Mouse (Mus musculus): ENCODE measurements around the gene Rpl41. TPM values are rescaled to one million over a fixed set of nuclear protein-coding genes. Genes with fewer than 3 reads are reported as not detected.

The Rpl41 gene
- total RNA-seq, 2 experiments from 2014 or later: 1,491 to 1,683 TPM

DNA sequence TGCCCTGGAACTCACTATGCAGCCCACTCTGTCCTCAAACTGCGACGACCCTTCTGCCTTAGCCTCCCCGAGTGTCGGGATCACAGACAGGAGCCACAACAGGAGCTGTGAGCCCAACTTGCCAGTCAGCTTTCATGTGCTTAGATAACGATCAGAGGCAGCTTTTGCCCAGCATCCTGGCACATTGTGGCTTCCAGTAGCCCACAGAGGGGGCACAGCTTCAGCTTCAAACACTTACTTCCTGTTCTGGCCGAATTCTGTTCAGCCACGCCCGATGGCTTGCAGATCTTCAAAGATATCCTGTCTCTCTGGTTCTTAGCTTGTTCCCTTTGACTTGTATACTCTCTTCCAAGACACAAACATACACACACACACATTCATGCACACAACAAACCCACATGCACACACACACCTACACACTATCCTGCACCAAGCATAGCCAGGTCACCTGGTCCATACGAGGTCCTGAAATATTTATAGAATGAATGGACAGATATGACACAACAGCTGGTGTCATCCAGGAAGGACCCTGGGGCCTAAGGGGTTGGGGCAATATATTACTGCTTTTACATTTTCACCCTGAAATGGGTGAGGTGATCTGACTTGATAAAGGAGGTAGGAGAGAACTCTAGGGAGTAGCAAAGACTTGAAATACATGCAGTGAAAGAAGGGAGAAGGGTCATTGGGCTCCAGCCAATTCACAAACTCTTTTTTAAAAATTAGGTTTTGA, 44.3 kb downstream of the Rpl41 start:
- intact Hi-C loops (cut with DNase I): no loop called here

GRCm38 (mm10) chr10:128504012-128504411, 45.1 kb downstream of the Rpl41 start:
- intact Hi-C loops (cut with DNase I): no loop called here
- DNase-seq (ENCODE audit: low spot score in 2 of 2): no peak

More for the DNA sequence above, 44.3 kb downstream of the Rpl41 start:
- no peak for DNase-seq (ENCODE audit: low spot score in 2 of 2)

DNA sequence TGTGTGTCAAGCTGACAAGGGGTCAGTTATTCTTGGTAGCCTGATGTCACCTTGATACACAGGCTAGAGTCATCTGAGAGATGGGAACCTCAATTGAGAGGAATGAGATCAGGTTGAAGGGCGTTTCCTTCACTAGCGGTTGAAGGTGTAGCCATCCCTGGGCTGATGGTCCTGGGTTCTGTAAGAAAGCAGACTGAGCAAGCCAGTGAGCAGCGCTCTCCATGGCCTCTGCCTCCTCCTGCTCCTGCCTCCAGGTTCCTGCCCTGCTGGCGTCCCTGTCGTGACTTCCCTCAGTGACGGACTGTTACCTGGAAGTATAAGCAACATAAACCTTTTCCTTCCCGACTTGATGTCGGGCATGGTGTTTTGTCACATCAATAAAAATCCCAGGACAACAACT, 45.6 kb downstream of the Rpl41 start:
- no peak for DNase-seq (ENCODE audit: low spot score in 2 of 2)
- intact Hi-C loops (cut with DNase I): no loop called here

DNA sequence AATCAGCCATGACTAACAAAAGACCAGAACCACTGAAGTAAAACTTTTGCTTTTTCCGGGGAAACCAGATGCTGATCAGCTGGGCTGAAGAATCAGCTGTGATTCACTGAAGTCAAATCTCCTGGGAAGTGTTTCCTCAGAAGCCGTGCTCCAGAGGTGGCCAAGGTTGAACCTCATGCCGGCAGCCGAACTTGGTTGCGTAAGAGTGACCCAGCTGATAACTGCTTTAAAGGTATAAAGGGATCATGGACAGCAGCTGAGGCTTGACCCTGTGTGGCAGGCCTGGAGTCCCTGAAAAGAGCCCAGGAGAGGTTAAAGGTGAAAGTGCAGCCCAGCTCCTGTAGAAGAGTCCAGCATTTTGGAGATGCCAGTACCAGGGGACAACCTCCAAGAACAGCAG, 46.8 kb downstream of the Rpl41 start:
- intact Hi-C loops (cut with DNase I): no loop called here
- no peak for DNase-seq (ENCODE audit: low spot score in 2 of 2)

DNA sequence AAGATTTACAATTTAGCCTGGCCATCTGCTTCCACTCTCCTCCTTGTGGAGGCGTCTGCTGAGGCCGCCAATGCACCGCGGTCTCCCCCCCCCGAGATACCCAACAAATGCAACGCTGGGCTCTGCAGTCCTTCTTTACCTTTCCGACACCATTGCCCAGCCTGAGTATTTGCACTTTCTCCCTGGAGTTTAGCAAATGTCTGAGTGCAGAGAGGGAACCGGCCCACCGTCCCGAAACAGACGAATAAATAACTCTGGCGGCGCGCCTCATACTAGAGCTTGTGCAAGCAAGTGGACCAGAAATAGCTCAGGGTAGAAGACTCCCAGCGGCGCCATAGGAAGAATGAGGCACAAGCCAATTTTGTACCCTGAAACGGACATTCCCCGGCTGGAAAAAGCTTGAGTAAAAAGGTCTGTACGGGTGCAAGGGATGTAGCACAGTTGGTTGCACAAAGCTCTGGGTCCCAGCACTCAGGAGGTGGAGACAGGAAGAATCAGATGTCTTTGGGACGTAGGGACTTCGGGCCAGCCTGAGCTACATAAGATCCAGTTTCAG, 49.9 kb downstream of the Rpl41 start:
- intact Hi-C loops (cut with DNase I): no loop called here

GRCm38 (mm10) chr10:128498590-128498989, 50.5 kb downstream of the Rpl41 start, which contains the start of gene Myl6b:
TSS of gene Myl6b (minus strand) at chr10:128498685.
- intact Hi-C loops (cut with DNase I): no loop called here
- DNase-seq (ENCODE audit: low spot score in 2 of 2): peak; percentile 93 to 94

More for the DNA sequence above, 49.9 kb downstream of the Rpl41 start:
- peak; percentile 68 to 71 for DNase-seq (ENCODE audit: low spot score in 2 of 2)

Small RNA genes lying within 50 kb of the gene (microRNA-seq; reads per million reads assigned to microRNA genes)
- gene Gm47275 (not detected), gene Mir6916 (not detected), gene Mir6917 (not detected)

Other genes starting within 250 kb of the Rpl41 start
- 10 to 100 TPM; 11.3 to 17.2 TPM for gene Pan2, start 246.0 kb downstream of the Rpl41 start, total RNA-seq (2021)
- gene Cnpy2, start 226.8 kb downstream of the Rpl41 start, total RNA-seq (2021): 10 to 100 TPM; 62.9 to 74.4 TPM
- gene Cs, start 211.6 kb downstream of the Rpl41 start, total RNA-seq (2021): 100 to 1,000 TPM; 214 to 231 TPM
- gene Coq10a, start 180.3 kb downstream of the Rpl41 start, total RNA-seq (2021): 10 to 100 TPM; 62.0 to 63.2 TPM
- 10 to 100 TPM; 49.3 to 61.7 TPM for gene Ankrd52, start 172.2 kb downstream of the Rpl41 start, total RNA-seq (2021)
- gene Slc39a5, start 148.1 kb downstream of the Rpl41 start, total RNA-seq (2021): not detected
- 10 to 100 TPM; 88.8 to 91.6 TPM for gene Nabp2, start 137.8 kb downstream of the Rpl41 start, total RNA-seq (2021)
- gene Rnf41, start 137.6 kb downstream of the Rpl41 start, total RNA-seq (2021): 10 to 100 TPM; 75.8 to 78.1 TPM
- gene Smarcc2, start 90.1 kb downstream of the Rpl41 start, total RNA-seq (2021): 100 to 1,000 TPM; 238 to 245 TPM
- 100 to 1,000 TPM; 547 to 629 TPM for gene Myl6, start 55.2 kb downstream of the Rpl41 start, total RNA-seq (2021)
- 10 to 100 TPM; 26.3 to 27.0 TPM for gene Myl6b, start 50.6 kb downstream of the Rpl41 start, total RNA-seq (2021)
- 1 to 10 TPM; 8.5 to 9.0 TPM for gene Esyt1, start 23.4 kb downstream of the Rpl41 start, total RNA-seq (2021)
- 10 to 100 TPM; 14.2 to 15.0 TPM for gene Zc3h10, start 1.5 kb downstream of the Rpl41 start, total RNA-seq (2021)
- gene Pa2g4, start 16.7 kb upstream of the Rpl41 start, total RNA-seq (2021): 10 to 100 TPM; 58.2 to 59.3 TPM
- 1 to 10 TPM; 6.5 to 9.4 TPM for gene Erbb3, start 40.3 kb upstream of the Rpl41 start, total RNA-seq (2021)
- 100 to 1,000 TPM; 245 to 252 TPM for gene Rps26, start 77.4 kb upstream of the Rpl41 start, total RNA-seq (2021)
- 10 to 100 TPM; 10.2 to 19.0 TPM for gene Ikzf4, start 96.7 kb upstream of the Rpl41 start, total RNA-seq (2021)
- gene Suox, start 124.8 kb upstream of the Rpl41 start, total RNA-seq (2021): 10 to 100 TPM; 12.0 to 12.6 TPM
- gene Rab5b, start 147.0 kb upstream of the Rpl41 start, total RNA-seq (2021): 100 to 1,000 TPM; 129 to 134 TPM
- under 1 TPM; 0.48 to 0.79 TPM for gene Pmel, start 154.9 kb upstream of the Rpl41 start, total RNA-seq (2021)
- 1 to 10 TPM; 2.1 to 2.6 TPM for gene Cdk2, start 155.7 kb upstream of the Rpl41 start, total RNA-seq (2021)
- gene Dgka, start 195.6 kb upstream of the Rpl41 start, total RNA-seq (2021): 1 to 10 TPM; 5.6 to 7.8 TPM
- gene Pym1, start 198.6 kb upstream of the Rpl41 start, total RNA-seq (2021): 10 to 100 TPM; 27.7 to 31.8 TPM
- gene Mmp19, start 241.6 kb upstream of the Rpl41 start, total RNA-seq (2021): under 1 TPM; 0.50 to 0.76 TPM

Measured in left cerebral cortex, postnatal 36 days (tissue).